Mouse (Mus musculus): Measurements from ENCODE around the gene P2rx1. TPM values are rescaled to one million over a fixed set of nuclear protein-coding genes. Genes with fewer than 3 reads are reported as not detected.

The P2rx1 gene
- total RNA-seq, 4 experiments from 2014 or later = 0.24 to 0.52 (median 0.34) TPM

Small RNAs within 50 kb of the gene (microRNA-seq; reads per million reads assigned to microRNA genes)
- gene Gm44467 = not detected

Other genes with a start within 250 kb of the P2rx1 start
- 10 to 100 TPM; 20.2 to 24.0 (median 22.2) TPM for gene Cyb5d2, start 203.0 kb upstream of the P2rx1 start, total RNA-seq (2022)
- 10 to 100 TPM; 10.8 to 13.0 (median 11.8) TPM for gene Zzef1, start 202.9 kb upstream of the P2rx1 start, total RNA-seq (2022)
- gene Atp2a3, start 37.9 kb upstream of the P2rx1 start, total RNA-seq (2022) = 1 to 10 TPM; 3.4 to 6.6 (median 4.9) TPM
- under 1 TPM; 0.22 to 0.32 (median 0.28) TPM for gene Camkk1, start 19.9 kb downstream of the P2rx1 start, total RNA-seq (2022)
- 1 to 10 TPM; 2.3 to 3.3 (median 2.9) TPM for gene Ncbp3, start 48.7 kb downstream of the P2rx1 start, total RNA-seq (2022)
- gene Itgae, start 91.5 kb downstream of the P2rx1 start, total RNA-seq (2022) = under 1 TPM in 3 of 4 experiments, not detected in 1; 0.08 to 0.10 (median 0.09) TPM
- gene Haspin, start 139.2 kb downstream of the P2rx1 start, total RNA-seq (2022) = not detected
- gene P2rx5, start 161.3 kb downstream of the P2rx1 start, total RNA-seq (2022) = 1 to 10 TPM; 6.4 to 9.5 (median 7.0) TPM
- gene Emc6, start 177.9 kb downstream of the P2rx1 start, total RNA-seq (2022) = 10 to 100 TPM; 80.9 to 89.6 (median 84.1) TPM
- 1 to 10 TPM; 4.9 to 9.2 (median 7.2) TPM for gene Tax1bp3, start 178.0 kb downstream of the P2rx1 start, total RNA-seq (2022)
- gene Ctns, start 199.9 kb downstream of the P2rx1 start, total RNA-seq (2022) = 1 to 10 TPM; 3.3 to 4.3 (median 4.1) TPM
- 1 to 10 TPM in 1 of 4 experiments, under 1 TPM in 3; 0.29 to 1.1 (median 0.71) TPM for gene Shpk, start 200.4 kb downstream of the P2rx1 start, total RNA-seq (2022)
- under 1 TPM; 0.08 to 0.12 (median 0.10) TPM for gene Trpv1, start 235.2 kb downstream of the P2rx1 start, total RNA-seq (2022)